Mouse (Mus musculus): ENCODE data around the gene Stard3. TPM values are rescaled to one million over a fixed set of nuclear protein-coding genes. Genes with fewer than 3 reads are reported as not detected.

Gene Stard3
- polyA plus RNA-seq, 1 experiment from 2014 or later, result 42.0 TPM

DNA sequence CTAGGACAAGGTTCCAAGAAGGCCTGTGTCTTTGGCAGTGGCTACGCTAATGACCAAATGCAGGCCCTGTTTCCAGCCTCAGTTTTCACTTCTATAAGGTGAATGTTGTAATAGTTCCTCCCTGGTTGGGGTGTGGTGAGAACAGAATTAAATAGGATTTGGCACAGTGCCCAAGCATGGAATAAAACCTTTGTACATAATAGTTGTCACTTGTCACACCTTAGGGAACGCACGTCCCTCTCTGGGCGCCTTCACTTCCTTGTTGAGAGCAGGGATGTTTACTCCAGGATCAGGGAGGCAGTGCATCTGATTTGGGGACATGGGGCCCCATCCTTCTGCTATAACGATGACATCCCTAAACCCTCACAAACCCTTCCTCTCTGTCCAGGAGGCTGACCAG is 70.3 kb downstream of the Stard3 start:
- no peaks in the 10 kb centered on the region for H3K9me3 ChIP-seq (ENCODE audit: control insufficient read depth, low read length)
- H3K9ac ChIP-seq (ENCODE audit: low read depth, low read length), result no peak overlapping the region
- no peak overlapping the region for H3K4me3 ChIP-seq (ENCODE audit: low read length)
- no peak overlapping the region for H3K27ac ChIP-seq (ENCODE audit: low read depth, low read length)
- no peaks in the 10 kb centered on the region for H3K27me3 ChIP-seq (ENCODE audit: control insufficient read depth, insufficient read depth, low read length)
- peaks cover 81% of the 10 kb centered on the region for H3K36me3 ChIP-seq (ENCODE audit: control insufficient read depth, insufficient read depth, low read length)
- no peak for ATAC-seq (ENCODE audit: low FRiP score, low TSS enrichment)
- no peak overlapping the region for H3K4me2 ChIP-seq (replicated peaks; ENCODE audit: low read depth, low read length)
- 92% methylated on average over 5 of the region's 5 CpGs for WGBS
- H3K4me1 ChIP-seq (ENCODE audit: control insufficient read depth, insufficient read depth, low read length), result no peaks in the 10 kb centered on the region

Other genes with a start within 250 kb of the Stard3 start
- 10.1 and 17.8 TPM in 2 replicates for gene Fbxl20, start 208.0 kb upstream of the Stard3 start, polyA plus RNA-seq (2014; fragmentation: Nextera tagmentation; extraction: Ambion mirVana)
- 62.5 and 76.6 TPM in 2 replicates for gene Med1, start 165.1 kb upstream of the Stard3 start, polyA plus RNA-seq (2014; fragmentation: Nextera tagmentation; extraction: Ambion mirVana)
- gene Cdk12, start 155.3 kb upstream of the Stard3 start, polyA plus RNA-seq (2014; fragmentation: Nextera tagmentation; extraction: Ambion mirVana), result 16.1 and 18.3 TPM in 2 replicates
- gene Neurod2, start 28.7 kb upstream of the Stard3 start, polyA plus RNA-seq (2014; fragmentation: Nextera tagmentation; extraction: Ambion mirVana), result not detected in 2 replicates
- 0.87 and 1.7 TPM in 2 replicates for gene Ppp1r1b, start 10.0 kb upstream of the Stard3 start, polyA plus RNA-seq (2014; fragmentation: Nextera tagmentation; extraction: Ambion mirVana)
- gene Tcap, start 25.4 kb downstream of the Stard3 start, polyA plus RNA-seq (2014; fragmentation: Nextera tagmentation; extraction: Ambion mirVana), result 1.3 and 2.3 TPM in 2 replicates
- gene Pnmt, start 28.1 kb downstream of the Stard3 start, polyA plus RNA-seq (2014; fragmentation: Nextera tagmentation; extraction: Ambion mirVana), result 0.84 and 2.2 TPM in 2 replicates
- 10.7 and 14.8 TPM in 2 replicates for gene Pgap3, start 42.1 kb downstream of the Stard3 start, polyA plus RNA-seq (2014; fragmentation: Nextera tagmentation; extraction: Ambion mirVana)
- gene Erbb2, start 54.1 kb downstream of the Stard3 start, polyA plus RNA-seq (2014; fragmentation: Nextera tagmentation; extraction: Ambion mirVana), result 35.5 and 54.1 TPM in 2 replicates
- 83.8 and 101 TPM in 2 replicates for gene Mien1, start 80.6 kb downstream of the Stard3 start, polyA plus RNA-seq (2014; fragmentation: Nextera tagmentation; extraction: Ambion mirVana)
- gene Grb7, start 88.0 kb downstream of the Stard3 start, polyA plus RNA-seq (2014; fragmentation: Nextera tagmentation; extraction: Ambion mirVana), result 52.3 and 66.8 TPM in 2 replicates
- gene Ikzf3, start 187.7 kb downstream of the Stard3 start, polyA plus RNA-seq (2014; fragmentation: Nextera tagmentation; extraction: Ambion mirVana), result 0.26 and 0.73 TPM in 2 replicates
- gene Zpbp2, start 192.7 kb downstream of the Stard3 start, polyA plus RNA-seq (2014; fragmentation: Nextera tagmentation; extraction: Ambion mirVana), result 0.30 and 0.61 TPM in 2 replicates
- 7.1 and 26.6 TPM in 2 replicates for gene Ormdl3, start 229.0 kb downstream of the Stard3 start, polyA plus RNA-seq (2014; fragmentation: Nextera tagmentation; extraction: Ambion mirVana)
- not detected in 2 replicates for gene Lrrc3c, start 239.9 kb downstream of the Stard3 start, polyA plus RNA-seq (2014; fragmentation: Nextera tagmentation; extraction: Ambion mirVana)